Mouse (Mus musculus): Measurements from ENCODE around the gene Dcaf7.

Dcaf7 gene

DNA sequence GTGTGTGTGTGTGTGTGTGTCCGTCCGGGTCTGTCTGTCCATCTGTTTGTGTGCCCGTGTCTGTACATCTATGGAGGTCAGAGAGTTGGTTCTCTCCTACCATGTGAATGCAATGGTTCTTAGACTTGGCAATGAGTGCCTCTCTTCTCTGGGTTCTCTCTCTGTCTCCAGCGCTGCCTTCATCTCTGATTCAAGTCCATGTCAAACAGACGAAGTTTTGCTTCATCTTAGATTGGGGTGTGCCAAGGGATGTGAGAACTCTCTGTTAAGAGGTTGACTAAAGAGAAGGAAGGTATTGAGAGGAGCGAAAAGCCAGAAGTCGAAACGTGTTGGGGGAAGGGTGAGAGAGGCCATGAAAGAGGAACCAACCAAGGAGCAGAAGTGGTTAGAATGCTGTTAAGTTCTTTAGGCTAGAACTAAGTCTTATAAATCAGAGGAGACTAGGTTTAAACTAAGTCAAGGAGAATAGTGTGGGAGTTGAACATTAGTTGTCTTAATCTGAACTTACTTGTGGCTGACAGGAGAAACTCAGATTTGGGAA, 69.4 kb downstream of the Dcaf7 start:
- DNase-seq (ENCODE audit: low read depth, low spot score), result no peak

Data from 3T3-L1 (cell line).